Mouse (Mus musculus): ENCODE data around the gene Prkd2.
A peak's percentile ranks its signal among the peaks of the same experiment; 100 is the strongest.

The Prkd2 gene

GRCm38 (mm10) chr7:16869497-16869896 lies 26.8 kb downstream of the Prkd2 start:
- DNase-seq (ENCODE audit: low read depth, low spot score), result no peak
- Histone ChIP-seq H3K36me3 (ENCODE audit: control insufficient read depth, insufficient read depth, low read length, poor library complexity, severe bottlenecking) (peaks cover 34% of the 10 kb centered on the region), H3K27me3 (ENCODE audit: control insufficient read depth, insufficient read depth, low read length, poor library complexity, severe bottlenecking) (no peaks in the 10 kb centered on the region)

- no peaks in the 10 kb centered on the region for H3K27me3 ChIP-seq (ENCODE audit: control insufficient read depth, insufficient read depth, low read length, poor library complexity, severe bottlenecking)
- H3K36me3 ChIP-seq (ENCODE audit: control insufficient read depth, insufficient read depth, low read length, poor library complexity, severe bottlenecking), result peaks cover 27% of the 10 kb centered on the region
- DNase-seq (ENCODE audit: low read depth, low spot score), result no peak
These were observed 28.9 kb downstream of the Prkd2 start for GRCm38 (mm10) chr7:16871600-16871999.

- DNase-seq (ENCODE audit: low read depth, low spot score), result no peak
- no peaks in the 10 kb centered on the region for H3K27me3 ChIP-seq (ENCODE audit: control insufficient read depth, insufficient read depth, low read length, poor library complexity, severe bottlenecking)
- peaks cover 22% of the 10 kb centered on the region for H3K36me3 ChIP-seq (ENCODE audit: control insufficient read depth, insufficient read depth, low read length, poor library complexity, severe bottlenecking)
These were observed 29.8 kb downstream of the Prkd2 start for GRCm38 (mm10) chr7:16872478-16872877.

GRCm38 (mm10) chr7:16873392-16873791 lies 30.7 kb downstream of the Prkd2 start:
- no peaks in the 10 kb centered on the region for H3K27me3 ChIP-seq (ENCODE audit: control insufficient read depth, insufficient read depth, low read length, poor library complexity, severe bottlenecking)
- H3K36me3 ChIP-seq (ENCODE audit: control insufficient read depth, insufficient read depth, low read length, poor library complexity, severe bottlenecking), result peaks cover 18% of the 10 kb centered on the region
- DNase-seq (ENCODE audit: low read depth, low spot score), result no peak

GRCm38 (mm10) chr7:16874190-16874589 lies 31.5 kb downstream of the Prkd2 start:
- DNase-seq (ENCODE audit: low read depth, low spot score), result peak; percentile 88
- no peaks in the 10 kb centered on the region for H3K27me3 ChIP-seq (ENCODE audit: control insufficient read depth, insufficient read depth, low read length, poor library complexity, severe bottlenecking)
- peaks cover 17% of the 10 kb centered on the region for H3K36me3 ChIP-seq (ENCODE audit: control insufficient read depth, insufficient read depth, low read length, poor library complexity, severe bottlenecking)

GRCm38 (mm10) chr7:16874756-16875309 lies 32.1 kb downstream of the Prkd2 start:
- peaks cover 12% of the 10 kb centered on the region for H3K36me3 ChIP-seq (ENCODE audit: control insufficient read depth, insufficient read depth, low read length, poor library complexity, severe bottlenecking)
- DNase-seq (ENCODE audit: low read depth, low spot score), result peak; percentile 99
- H3K27me3 ChIP-seq (ENCODE audit: control insufficient read depth, insufficient read depth, low read length, poor library complexity, severe bottlenecking), result no peaks in the 10 kb centered on the region

GRCm38 (mm10) chr7:16875310-16875325 lies 32.4 kb downstream of the Prkd2 start, which contains the start of gene Dact3:
Gene Dact3 (plus strand): TSS chr7:16875317.
- H3K36me3 ChIP-seq (ENCODE audit: control insufficient read depth, insufficient read depth, low read length, poor library complexity, severe bottlenecking), result peaks cover 9% of the 10 kb centered on the region
- no peaks in the 10 kb centered on the region for H3K27me3 ChIP-seq (ENCODE audit: control insufficient read depth, insufficient read depth, low read length, poor library complexity, severe bottlenecking)
- no peak for DNase-seq (ENCODE audit: low read depth, low spot score)

- DNase-seq (ENCODE audit: low read depth, low spot score), result no peak
- H3K36me3 ChIP-seq (ENCODE audit: control insufficient read depth, insufficient read depth, low read length, poor library complexity, severe bottlenecking), result peaks cover 7% of the 10 kb centered on the region
- H3K27me3 ChIP-seq (ENCODE audit: control insufficient read depth, insufficient read depth, low read length, poor library complexity, severe bottlenecking), result no peaks in the 10 kb centered on the region
These were observed 32.6 kb downstream of the Prkd2 start for GRCm38 (mm10) chr7:16875326-16875725.

- H3K27me3 ChIP-seq (ENCODE audit: control insufficient read depth, insufficient read depth, low read length, poor library complexity, severe bottlenecking), result no peaks in the 10 kb centered on the region
These were observed 33.3 kb downstream of the Prkd2 start for GRCm38 (mm10) chr7:16876006-16876405.

GRCm38 (mm10) chr7:16876608-16877007 lies 33.9 kb downstream of the Prkd2 start:
- peaks cover 1% of the 10 kb centered on the region; the same call in 1 of the 2 replicates for H3K36me3 ChIP-seq (ENCODE audit: control insufficient read depth, insufficient read depth, low read length, poor library complexity, severe bottlenecking)
- DNase-seq (ENCODE audit: low read depth, low spot score), result no peak
- no peaks in the 10 kb centered on the region for H3K27me3 ChIP-seq (ENCODE audit: control insufficient read depth, insufficient read depth, low read length, poor library complexity, severe bottlenecking)

More at GRCm38 (mm10) chr7:16876006-16876405, 33.3 kb downstream of the Prkd2 start:
- DNase-seq (ENCODE audit: low read depth, low spot score), result no peak
- peaks cover 1% of the 10 kb centered on the region for H3K36me3 ChIP-seq (ENCODE audit: control insufficient read depth, insufficient read depth, low read length, poor library complexity, severe bottlenecking)

GRCm38 (mm10) chr7:16877717-16878116 lies 35.0 kb downstream of the Prkd2 start:
- Histone ChIP-seq H3K27me3 (ENCODE audit: control insufficient read depth, insufficient read depth, low read length, poor library complexity, severe bottlenecking) (no peaks in the 10 kb centered on the region), H3K36me3 (ENCODE audit: control insufficient read depth, insufficient read depth, low read length, poor library complexity, severe bottlenecking) (no peaks in the 10 kb centered on the region)
- no peak for DNase-seq (ENCODE audit: low read depth, low spot score)

- Histone ChIP-seq H3K36me3 (ENCODE audit: control insufficient read depth, insufficient read depth, low read length, poor library complexity, severe bottlenecking) (no peaks in the 10 kb centered on the region), H3K27me3 (ENCODE audit: control insufficient read depth, insufficient read depth, low read length, poor library complexity, severe bottlenecking) (no peaks in the 10 kb centered on the region)
- no peak for DNase-seq (ENCODE audit: low read depth, low spot score)
These were observed 37.3 kb downstream of the Prkd2 start for GRCm38 (mm10) chr7:16879796-16880547.

- no peaks in the 10 kb centered on the region for H3K36me3 ChIP-seq (ENCODE audit: control insufficient read depth, insufficient read depth, low read length, poor library complexity, severe bottlenecking)
- H3K27me3 ChIP-seq (ENCODE audit: control insufficient read depth, insufficient read depth, low read length, poor library complexity, severe bottlenecking), result no peaks in the 10 kb centered on the region
- DNase-seq (ENCODE audit: low read depth, low spot score), result no peak
These were observed 37.9 kb downstream of the Prkd2 start for GRCm38 (mm10) chr7:16880615-16881014.

GRCm38 (mm10) chr7:16883162-16883561 lies 40.5 kb downstream of the Prkd2 start:
- no peaks in the 10 kb centered on the region for H3K36me3 ChIP-seq (ENCODE audit: control insufficient read depth, insufficient read depth, low read length, poor library complexity, severe bottlenecking)
- no peaks in the 10 kb centered on the region for H3K27me3 ChIP-seq (ENCODE audit: control insufficient read depth, insufficient read depth, low read length, poor library complexity, severe bottlenecking)
- DNase-seq (ENCODE audit: low read depth, low spot score), result no peak

- no peaks in the 10 kb centered on the region for H3K36me3 ChIP-seq (ENCODE audit: control insufficient read depth, insufficient read depth, low read length, poor library complexity, severe bottlenecking)
- H3K27me3 ChIP-seq (ENCODE audit: control insufficient read depth, insufficient read depth, low read length, poor library complexity, severe bottlenecking), result no peaks in the 10 kb centered on the region
- no peak for DNase-seq (ENCODE audit: low read depth, low spot score)
These were observed 41.6 kb downstream of the Prkd2 start for GRCm38 (mm10) chr7:16884334-16884733.

- Histone ChIP-seq H3K27me3 (ENCODE audit: control insufficient read depth, insufficient read depth, low read length, poor library complexity, severe bottlenecking) (no peaks in the 10 kb centered on the region), H3K36me3 (ENCODE audit: control insufficient read depth, insufficient read depth, low read length, poor library complexity, severe bottlenecking) (no peaks in the 10 kb centered on the region)
- DNase-seq (ENCODE audit: low read depth, low spot score), result no peak
These were observed 42.6 kb downstream of the Prkd2 start for GRCm38 (mm10) chr7:16885271-16885776.
